Mouse (Mus musculus) kidney, adult 2 months (tissue): ENCODE results near the gene Nol10.

Experiments
- CTCF ChIP-seq: fragments of 200-500 bp; conservative IDR thresholded peaks from 2 replicates; pipeline ENCODE4 v1.5.1; 2011; ENCODE audit warnings: low read depth, mild to moderate bottlenecking, control low read depth, low read length, moderate library complexity, mixed read lengths; ENCODE audit not compliant: insufficient read depth, insufficient read length
- POLR2A ChIP-seq: fragments of 200-500 bp; IDR thresholded peaks from one replicate; pipeline ENCODE4 v1.6.1; 2011; ENCODE audit warnings: low read depth, low read length, control low read depth

DNA sequence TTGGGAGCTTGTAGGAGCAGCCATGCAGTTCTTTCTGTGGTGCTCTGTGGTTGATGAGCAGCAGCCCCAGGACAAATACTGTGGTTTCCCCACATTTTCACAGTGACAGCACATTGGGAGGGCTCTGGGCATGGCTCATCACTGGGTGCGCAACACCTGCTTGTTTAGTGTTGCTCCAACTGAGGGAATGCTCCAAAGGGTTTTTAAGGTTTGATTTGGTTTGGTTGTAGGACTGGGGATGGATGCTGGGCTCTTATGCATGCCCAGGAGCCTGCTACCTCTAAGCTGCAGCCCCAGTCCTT is 39.8 kb downstream of the Nol10 start:
- TF ChIP-seq CTCF, result no peak
- no peak for TF ChIP-seq POLR2A
